Comparison of ENCODE assay signal across 9 mouse cellular contexts in the genomic region with DNA sequence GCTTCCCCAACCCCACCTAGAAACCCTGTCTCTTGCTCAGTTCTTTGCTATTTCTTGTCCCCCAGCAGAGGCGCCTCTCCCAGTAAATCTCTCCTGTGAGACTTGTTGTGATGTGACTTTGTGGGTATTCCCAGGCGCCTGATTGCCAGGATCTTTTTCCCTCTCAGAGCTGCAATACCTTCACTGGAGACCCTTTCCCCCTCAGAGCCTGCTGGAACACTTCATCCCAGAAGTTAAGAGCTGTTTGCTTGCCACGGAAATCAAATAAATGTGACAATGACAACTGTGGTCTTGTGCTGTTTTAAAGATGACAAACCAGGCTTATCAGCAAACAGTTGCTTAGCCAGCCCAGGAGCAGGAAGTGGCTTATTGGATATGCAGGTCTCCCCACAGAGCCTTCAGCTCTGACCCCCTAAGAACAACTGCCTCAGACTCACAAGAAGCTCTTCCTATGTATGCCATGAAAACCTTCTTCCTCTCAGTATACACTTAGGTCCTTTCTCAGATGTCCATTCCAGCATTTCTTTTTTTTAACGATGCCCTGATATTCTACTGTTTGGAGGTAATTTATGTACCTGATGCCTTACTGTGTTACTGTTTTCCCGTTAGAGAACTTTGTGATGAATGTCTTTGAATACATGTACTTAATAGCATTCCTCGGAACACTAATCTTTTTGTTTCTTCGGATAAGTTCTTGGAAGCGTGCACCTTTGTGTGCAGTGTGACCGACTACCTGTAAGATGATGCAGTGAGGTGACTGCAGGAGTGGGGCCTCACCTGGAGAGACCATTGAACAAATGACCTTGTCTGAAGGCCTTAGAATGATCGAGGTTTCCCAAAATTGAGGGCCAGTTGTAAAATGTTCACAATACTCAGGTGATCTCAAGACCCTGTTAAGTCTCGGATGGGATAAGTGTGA. TPM values are rescaled to one million over a fixed set of nuclear protein-coding genes. Genes with fewer than 3 reads are reported as not detected.
A peak's percentile ranks its signal among the peaks of the same experiment; 100 is the strongest.
DNase-seq lines count a peak whose midpoint lies in the region; ATAC-seq lines count a peak whose summit lies in the region.
"Had no signal": no experiment of that assay in that cellular context is flagged by ENCODE, and none has a peak within 500 bp of the region (broad histone marks: within the 10 kb centered on the region; RNA-seq: fewer than 3 reads in every experiment).

No protein-coding gene starts in this region.

- peak overlapping the region; percentile 97 for H3K27ac ChIP-seq in limb, embryonic 15.5 days
- peak overlapping the region; percentile 89 for H3K27ac ChIP-seq in stomach, embryonic 14.5 days (ENCODE audit: low read length)

- peak; percentile 16 for ATAC-seq in erythroblast, adult 5-6 weeks (replicated peaks; ENCODE audit: low FRiP score, poor library complexity, severe bottlenecking)
- no peak for ATAC-seq in limb, embryonic 15.5 days (ENCODE audit: insufficient number of reproducible peaks, low FRiP score, low TSS enrichment, low read depth)
- no peak for ATAC-seq in stomach, embryonic 14.5 days (ENCODE audit: insufficient number of reproducible peaks, insufficient read depth, low FRiP score, low read depth)

- peak overlapping the region; percentile 14; the same call in 1 of the 2 replicates for H3K9ac ChIP-seq in limb, embryonic 15.5 days
- no peak overlapping the region; the same call in 1 of the 2 replicates for H3K9ac ChIP-seq in stomach, embryonic 14.5 days (replicated peaks; ENCODE audit: low read depth, low read length)

- no peaks in the 10 kb centered on the region for H3K27me3 ChIP-seq in limb, embryonic 15.5 days
- H3K27me3 ChIP-seq in stomach, embryonic 14.5 days (ENCODE audit: control insufficient read depth, insufficient read depth, low read length) = no peaks in the 10 kb centered on the region
- H3K27me3 ChIP-seq: Patski had no signal

- peak overlapping the region; percentile 72 for H3K4me2 ChIP-seq in limb, embryonic 15.5 days
- H3K4me2 ChIP-seq in stomach, embryonic 14.5 days (replicated peaks; ENCODE audit: low read depth, low read length) = peak overlapping the region; percentile 49

- H3K4me3 ChIP-seq in limb, embryonic 15.5 days = peak overlapping the region; percentile 79
- peak overlapping the region; percentile 69 for H3K4me3 ChIP-seq in stomach, embryonic 14.5 days (ENCODE audit: low read depth, low read length)

- no peaks in the 10 kb centered on the region for H3K9me3 ChIP-seq in limb, embryonic 15.5 days
- no peaks in the 10 kb centered on the region for H3K9me3 ChIP-seq in stomach, embryonic 14.5 days (ENCODE audit: control insufficient read depth, low read depth, low read length)

- 16% methylated on average over 11 of the region's 11 CpGs for WGBS in limb, embryonic 15.5 days
- WGBS in stomach, embryonic 14.5 days = 8% methylated on average over 11 of the region's 11 CpGs

- H3K4me1 ChIP-seq in limb, embryonic 15.5 days = peaks cover 33% of the 10 kb centered on the region
- H3K4me1 ChIP-seq in stomach, embryonic 14.5 days (ENCODE audit: control insufficient read depth, insufficient read depth, low read length) = peaks cover 22% of the 10 kb centered on the region

- DNase-seq in embryo, embryonic 10.5 days (ENCODE audit: low spot score) = peak; percentile 49
- no peak for DNase-seq in embryo, embryonic 10 days (ENCODE audit: low spot score)
- peak; percentile 54 for DNase-seq in CD4-positive helper T cell, adult 2 months (ENCODE audit: low read depth, low spot score)
- no peak for DNase-seq in adrenal gland, postnatal 4 days (ENCODE audit: low spot score in 2 of 2)
- DNase-seq in ovary, postnatal 10 days (ENCODE audit: low spot score) = no peak

- H3K36me3 ChIP-seq in limb, embryonic 15.5 days = peaks cover 4% of the 10 kb centered on the region
- no peaks in the 10 kb centered on the region for H3K36me3 ChIP-seq in stomach, embryonic 14.5 days (ENCODE audit: control insufficient read depth, insufficient read depth, low read length)

RNA-seq across cellular contexts. Expression of a gene that starts 0.9 kb away (rescaled TPM):
- 9.0 and 12.5 TPM in 2 replicates for total RNA-seq in erythroblast, adult 5-6 weeks (2015; ENCODE audit: low replicate concordance)
- total RNA-seq in erythroblast, adult 5-6 weeks (2017; ENCODE audit: low replicate concordance) = 11.2 and 15.5 TPM in 2 replicates
- polyA plus RNA-seq in limb, embryonic 15.5 days (2015; fragmentation: Nextera tagmentation; extraction: Ambion mirVana) = 155 and 165 TPM in 2 replicates
- polyA plus RNA-seq in stomach, embryonic 14.5 days (2014; fragmentation: Nextera tagmentation; extraction: Ambion mirVana) = 128 and 133 TPM in 2 replicates
- 10 to 100 TPM; 54.6 to 71.7 TPM for total RNA-seq in adrenal gland, postnatal 4 days (2021)

RNA-seq across cellular contexts. Expression of a gene that starts 18.4 kb away (rescaled TPM):
- total RNA-seq in erythroblast, adult 5-6 weeks (2015; ENCODE audit: low replicate concordance) = 0.63 TPM in 1 of 2 replicates, not detected in the other
- 4.1 and 5.0 TPM in 2 replicates for total RNA-seq in erythroblast, adult 5-6 weeks (2017; ENCODE audit: low replicate concordance)
- 24.6 and 28.8 TPM in 2 replicates for polyA plus RNA-seq in limb, embryonic 15.5 days (2015; fragmentation: Nextera tagmentation; extraction: Ambion mirVana)
- polyA plus RNA-seq in stomach, embryonic 14.5 days (2014; fragmentation: Nextera tagmentation; extraction: Ambion mirVana) = 17.7 and 18.4 TPM in 2 replicates
- total RNA-seq in adrenal gland, postnatal 4 days (2021) = 10 to 100 TPM; 11.1 to 11.3 TPM

Comparison
In these comparisons a context has a peak if more than half of its experiments do, and no peak if none do; other contexts are left out.
1. DNase-seq: peak in embryo, embryonic 10.5 days (single experiment) and CD4-positive helper T cell, adult 2 months (single experiment); none in embryo, embryonic 10 days (single experiment), adrenal gland, postnatal 4 days (0 of 2) and ovary, postnatal 10 days (single experiment).